Mouse (Mus musculus) spleen, adult 2 months (tissue): Measurements from ENCODE around the gene Cep83.

Source experiments
- CTCF ChIP-seq: fragments of 200-500 bp; IDR thresholded peaks from 2 replicates; pipeline ENCODE4 v1.5.1; 2011; ENCODE audit warnings: mild to moderate bottlenecking, inconsistent platforms; ENCODE audit not compliant: insufficient read depth, insufficient read length, insufficient replicate concordance; ENCODE audit errors: extremely low read depth
- POLR2A ChIP-seq: fragments of 200-500 bp; IDR thresholded peaks from 2 replicates; pipeline ENCODE4 v1.6.1; 2011; ENCODE audit warnings: low read depth, low read length, inconsistent platforms

GRCm38 (mm10) chr10:94687801-94688419 lies 544 bp upstream of the Cep83 start:
- no peak for TF ChIP-seq CTCF
- no peak for TF ChIP-seq POLR2A
